Mouse (Mus musculus) megakaryocyte, embryonic 14.5 days (primary cell): ENCODE measurements around the gene Cct7.

Experiments used
- FLI1 ChIP-seq: IDR thresholded peaks from 2 replicates; pipeline ENCODE4 v1.6.1; 2012; ENCODE audit warnings: low read length, inconsistent platforms, mixed read lengths
- GATA1 ChIP-seq: IDR thresholded peaks from 3 replicates; pipeline ENCODE4 v1.6.1; 2012; ENCODE audit warnings: mixed read lengths, low read length, inconsistent platforms, borderline replicate concordance

DNA sequence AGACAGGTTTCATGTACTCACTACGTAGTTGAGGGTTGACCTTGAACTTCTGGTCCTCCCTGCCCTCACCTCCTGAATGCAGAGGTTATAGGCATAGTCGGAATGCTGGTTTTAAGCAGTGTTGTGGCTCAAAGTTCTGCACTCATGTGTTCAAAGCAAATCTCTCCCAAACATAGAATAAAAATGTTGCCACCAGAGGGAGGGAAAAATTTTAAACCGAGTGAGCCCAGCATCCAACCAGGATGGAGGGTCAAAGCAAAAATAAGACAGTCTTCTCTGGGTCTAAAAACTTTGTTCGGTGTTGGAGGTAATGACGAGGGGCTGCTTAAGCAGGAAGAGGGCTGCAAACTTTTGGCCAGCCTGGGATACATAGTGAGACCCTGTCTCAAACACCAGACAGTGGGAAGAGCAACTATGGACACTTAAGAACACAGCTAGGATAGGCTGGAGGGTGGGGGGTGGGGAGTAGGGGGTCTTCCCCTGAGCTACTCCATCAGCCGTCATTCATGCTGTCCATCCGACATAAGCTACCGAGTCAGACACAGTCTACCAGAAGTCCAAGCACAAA is 20.0 kb upstream of the Cct7 start:
- TF ChIP-seq GATA1 (no peak), FLI1 (no peak)
